Mouse (Mus musculus) thymus, postnatal 0 days (tissue): ENCODE data around the gene Chst3. TPM values are rescaled to one million over a fixed set of nuclear protein-coding genes. Genes with fewer than 3 reads are reported as not detected.
"Not testable (repeated sequence)": the region's sequence is repeated elsewhere in the genome, so short reads cannot be mapped to it uniquely, and the experiment has no call there.

ENCODE experiments used
- DNase-seq: peaks from one replicate; pipeline ENCODE4 v3.0.0-alpha.2; 2015; ENCODE audit warnings: low spot score
- microRNA-seq: library from miRNA; unstranded; fragments of <30 nt; microRNA quantifications from one replicate; pipeline ENCODE4, GENCODE M21; 2016; ENCODE audit warnings: borderline number of aligned reads
- polyA plus RNA-seq: library from polyadenylated mRNA; unstranded; fragments of >200 nt; fragmentation: Nextera tagmentation; extraction: Ambion mirVana; gene quantifications from 2 replicates; pipeline ENCODE4 v1.2.1, GENCODE M21; 2015

Chst3 gene
- polyA plus RNA-seq, 1 experiment from 2014 or later, result 0.38 TPM

- DNase-seq, result not testable (repeated sequence)
Observed at GRCm38 (mm10) chr10:60162184-60162972, 56.7 kb downstream of the Chst3 start.

GRCm38 (mm10) chr10:60161397-60161796, 57.7 kb downstream of the Chst3 start:
- DNase-seq, result not testable (repeated sequence)

- no peak for DNase-seq
Observed at GRCm38 (mm10) chr10:60158144-60158543, 60.9 kb downstream of the Chst3 start.

GRCm38 (mm10) chr10:60156016-60156415, 63.0 kb downstream of the Chst3 start:
- DNase-seq, result no peak

- peak; percentile 21 for DNase-seq
Observed at GRCm38 (mm10) chr10:60151107-60151663, 67.9 kb downstream of the Chst3 start.

GRCm38 (mm10) chr10:60148087-60148486, 71.0 kb downstream of the Chst3 start:
- peak; percentile 88 for DNase-seq

- not testable (repeated sequence) for DNase-seq
Observed at GRCm38 (mm10) chr10:60147510-60148047, 71.5 kb downstream of the Chst3 start.

GRCm38 (mm10) chr10:60141656-60142160, 77.4 kb downstream of the Chst3 start:
- DNase-seq, result no peak

- no peak for DNase-seq
Observed at GRCm38 (mm10) chr10:60140751-60141150, 78.3 kb downstream of the Chst3 start.

- DNase-seq, result no peak
Observed at GRCm38 (mm10) chr10:60138680-60139079, 80.4 kb downstream of the Chst3 start.

GRCm38 (mm10) chr10:60136935-60137334, 82.1 kb downstream of the Chst3 start:
- DNase-seq, result no peak

- DNase-seq, result not testable (repeated sequence)
Observed at GRCm38 (mm10) chr10:60136010-60136409, 83.0 kb downstream of the Chst3 start.

GRCm38 (mm10) chr10:60134201-60134600, 84.9 kb downstream of the Chst3 start:
- DNase-seq, result no peak

GRCm38 (mm10) chr10:60133501-60133900, 85.6 kb downstream of the Chst3 start:
- DNase-seq, result no peak

Small RNA genes lying within 50 kb of the gene (microRNA-seq; reads per million reads assigned to microRNA genes)
- not detected for gene Gm22117

Other genes starting within 250 kb of the Chst3 start
- gene Ascc1, start 216.5 kb downstream of the Chst3 start, polyA plus RNA-seq, result 38.5 and 43.2 TPM in 2 replicates
- gene Anapc16, start 216.1 kb downstream of the Chst3 start, polyA plus RNA-seq, result 139 and 168 TPM in 2 replicates
- 7.6 and 7.9 TPM in 2 replicates for gene Spock2, start 113.0 kb downstream of the Chst3 start, polyA plus RNA-seq
- gene Psap, start 58.4 kb upstream of the Chst3 start, polyA plus RNA-seq, result 203 and 207 TPM in 2 replicates
- 14.0 and 15.2 TPM in 2 replicates for gene Vsir, start 127.6 kb upstream of the Chst3 start, polyA plus RNA-seq
- gene Gm17455, start 180.5 kb upstream of the Chst3 start, polyA plus RNA-seq, result 0.31 and 0.52 TPM in 2 replicates